Mouse (Mus musculus) adrenal gland, postnatal 4 days (tissue): ENCODE measurements around the gene Fzr1. TPM values are rescaled to one million over a fixed set of nuclear protein-coding genes. Genes with fewer than 3 reads are reported as not detected.

Source experiments
- DNase-seq, 2 experiments: peaks; one replicate each; pipeline ENCODE4 v3.0.0; 2021 to 2022; ENCODE audit warnings: low spot score in 2 of 2, mixed read lengths in 2 of 2
- total RNA-seq, 2 experiments: library from RNA; stranded (reverse); gene quantifications; 2 replicates each; pipeline ENCODE4 v1.2.3; 2021

Fzr1 gene
- total RNA-seq, 2 experiments from 2014 or later: 69.1 to 70.7 TPM

GRCm38 (mm10) chr10:81404720-81405119 lies 26.4 kb upstream of the Fzr1 start:
- no peak for DNase-seq

- DNase-seq: no peak
Observed at GRCm38 (mm10) chr10:81404082-81404481, 25.8 kb upstream of the Fzr1 start.

GRCm38 (mm10) chr10:81403511-81403910 lies 25.2 kb upstream of the Fzr1 start:
- no peak for DNase-seq

- DNase-seq: no peak
Observed at GRCm38 (mm10) chr10:81402227-81402765, 24.0 kb upstream of the Fzr1 start.

- DNase-seq: no peak
Observed at GRCm38 (mm10) chr10:81401521-81402226, 23.4 kb upstream of the Fzr1 start.

GRCm38 (mm10) chr10:81401205-81401520 lies 22.8 kb upstream of the Fzr1 start:
- no peak for DNase-seq

GRCm38 (mm10) chr10:81400371-81401204 lies 22.3 kb upstream of the Fzr1 start:
- no peak for DNase-seq

- DNase-seq: no peak
Observed at GRCm38 (mm10) chr10:81399798-81400308, 21.5 kb upstream of the Fzr1 start.

GRCm38 (mm10) chr10:81399296-81399695 lies 21.0 kb upstream of the Fzr1 start:
- DNase-seq: no peak

- DNase-seq: no peak
Observed at GRCm38 (mm10) chr10:81396749-81397148, 18.4 kb upstream of the Fzr1 start.

GRCm38 (mm10) chr10:81395865-81396264 lies 17.5 kb upstream of the Fzr1 start:
- no peak for DNase-seq

GRCm38 (mm10) chr10:81395127-81395526 lies 16.8 kb upstream of the Fzr1 start:
- no peak for DNase-seq

- DNase-seq: no peak
Observed at GRCm38 (mm10) chr10:81393456-81394063, 15.2 kb upstream of the Fzr1 start.

GRCm38 (mm10) chr10:81392781-81393185 lies 14.5 kb upstream of the Fzr1 start, which contains the start of gene Smim24:
Gene Smim24 (plus strand): TSS chr10:81393051.
- no peak for DNase-seq

- no peak for DNase-seq
Observed at GRCm38 (mm10) chr10:81392270-81392669, 14.0 kb upstream of the Fzr1 start.

GRCm38 (mm10) chr10:81390678-81390965 lies 12.3 kb upstream of the Fzr1 start:
- DNase-seq: no peak

GRCm38 (mm10) chr10:81389801-81390677 lies 11.7 kb upstream of the Fzr1 start:
- peak; percentile 55 to 66 for DNase-seq

- DNase-seq: no peak
Observed at GRCm38 (mm10) chr10:81389373-81389772, 11.1 kb upstream of the Fzr1 start.

- no peak for DNase-seq
Observed at GRCm38 (mm10) chr10:81388505-81389055, 10.3 kb upstream of the Fzr1 start, which contains the start of gene Gm48552. Gene Gm48552 (plus strand): TSS chr10:81389005.

GRCm38 (mm10) chr10:81387716-81388115 lies 9.4 kb upstream of the Fzr1 start:
- no peak for DNase-seq
